Mouse (Mus musculus) forebrain, embryonic 15.5 days (tissue): ENCODE data around the gene Bud13. TPM values are rescaled to one million over a fixed set of nuclear protein-coding genes. Genes with fewer than 3 reads are reported as not detected.

ENCODE experiments used
- ATAC-seq: fragments of 200-750 bp; cut with Nextera tagmentation; replicated peaks from 2 replicates; pipeline ENCODE4 v1.8.0; 2017; ENCODE audit warnings: mild to moderate bottlenecking, moderate TSS enrichment, moderate library complexity
- H3K27ac ChIP-seq: fragments of 300-500 bp; sonication (generic); replicated peaks from 2 replicates; pipeline ENCODE4 v1.5.1; 2015; ENCODE audit warnings: mild to moderate bottlenecking, inconsistent platforms
- H3K27me3 ChIP-seq: fragments of 300-500 bp; sonication (generic); 2 replicates; pipeline ENCODE4 v1.6.1; 2015; ENCODE audit warnings: inconsistent platforms
- H3K36me3 ChIP-seq: fragments of 300-500 bp; sonication (generic); 2 replicates; pipeline ENCODE4 v1.6.1; 2015; ENCODE audit warnings: mild to moderate bottlenecking, inconsistent platforms
- H3K4me1 ChIP-seq: fragments of 300-500 bp; sonication (generic); 2 replicates; pipeline ENCODE4 v1.6.1; 2015; ENCODE audit warnings: inconsistent platforms
- H3K4me2 ChIP-seq: fragments of 300-500 bp; sonication (generic); replicated peaks from 2 replicates; pipeline ENCODE4 v1.6.1; 2015; ENCODE audit warnings: mild to moderate bottlenecking, inconsistent platforms
- H3K4me3 ChIP-seq: fragments of 300-500 bp; sonication (generic); 2 replicates; pipeline ENCODE4 v1.5.1; 2015; ENCODE audit warnings: mild to moderate bottlenecking, inconsistent platforms
- H3K9ac ChIP-seq: fragments of 300-500 bp; sonication (generic); replicated peaks from 2 replicates; pipeline ENCODE4 v1.6.1; 2015; ENCODE audit warnings: mild to moderate bottlenecking, inconsistent platforms
- H3K9me3 ChIP-seq: fragments of 300-500 bp; sonication (generic); 2 replicates; pipeline ENCODE4 v1.6.1; 2016; ENCODE audit warnings: inconsistent platforms
- WGBS: fragments of 180-500 bp; shearing (Covaris S2); methylation state at CpG from one replicate; pipeline ENCODE4 v1.1.7; 2015; ENCODE audit warnings: mixed read lengths; 5-methylcytosine and 5-hydroxymethylcytosine counted together
- polyA plus RNA-seq: library from polyadenylated mRNA; unstranded; fragments of >200 nt; fragmentation: Nextera tagmentation; extraction: Ambion mirVana; gene quantifications from 2 replicates; pipeline ENCODE4 v1.2.1, GENCODE M21; 2015

Gene Bud13
- polyA plus RNA-seq, 1 experiment from 2014 or later = 18.5 TPM

GRCm38 (mm10) chr9:46345887-46346665, 63.3 kb downstream of the Bud13 start:
- 87% methylated on average over 4 of the region's 4 CpGs for WGBS
- H3K9ac ChIP-seq = no peak overlapping the region
- ATAC-seq = no peak

More at GRCm38 (mm10) chr9:46345887-46346665, 63.3 kb downstream of the Bud13 start:
- Histone ChIP-seq H3K9me3 (no peaks in the 10 kb centered on the region), H3K4me2 (no peak overlapping the region), H3K36me3 (no peaks in the 10 kb centered on the region), H3K4me3 (no peak overlapping the region), H3K27me3 (no peaks in the 10 kb centered on the region), H3K27ac (no peak overlapping the region), H3K4me1 (peaks cover 10% of the 10 kb centered on the region)

Other genes starting within 250 kb of the Bud13 start
- gene Apoa1, start 54.4 kb upstream of the Bud13 start, polyA plus RNA-seq = 1.7 and 3.5 TPM in 2 replicates
- gene Apoc3, start 47.4 kb upstream of the Bud13 start, polyA plus RNA-seq = not detected in 2 replicates
- not detected in 2 replicates for gene Apoa4, start 42.3 kb upstream of the Bud13 start, polyA plus RNA-seq
- gene Apoa5, start 14.4 kb upstream of the Bud13 start, polyA plus RNA-seq = not detected in 2 replicates
- gene Zpr1, start 9.9 kb upstream of the Bud13 start, polyA plus RNA-seq = 69.7 and 73.1 TPM in 2 replicates
- gene 4931429L15Rik, start 37.0 kb downstream of the Bud13 start, polyA plus RNA-seq = not detected in 2 replicates